Mouse (Mus musculus) right cerebral cortex, postnatal 14 days (tissue): Measurements from ENCODE around the gene Ntn4.

ENCODE experiments used
- DNase-seq: peaks from one replicate; pipeline ENCODE4 v3.0.0; 2022

The Ntn4 gene

DNA sequence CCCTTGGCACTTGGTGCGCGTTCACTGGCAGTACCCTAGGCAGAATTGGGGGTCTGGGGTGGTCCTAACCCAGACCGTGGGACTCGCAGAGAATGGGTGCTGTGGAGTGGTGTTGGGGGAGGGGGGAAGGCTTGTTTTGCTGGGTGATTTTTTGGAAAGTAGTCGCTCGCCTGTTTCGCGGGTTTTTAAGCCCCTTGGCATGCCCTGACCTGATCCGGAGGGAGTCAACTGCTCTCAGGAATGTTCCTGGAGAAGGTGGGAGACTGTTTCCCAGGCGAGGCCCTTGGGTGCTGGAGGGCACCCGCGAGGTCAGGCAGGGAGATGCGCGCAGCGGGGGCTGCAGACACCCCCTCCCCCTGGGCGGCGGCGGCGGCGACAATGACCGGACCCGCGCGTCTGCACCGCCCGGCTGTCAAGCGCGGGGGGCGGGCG, at the start of gene Ntn4:
Gene Ntn4 (plus strand): TSS at position 161 of the 432 bp plus-strand sequence.
- DNase-seq = no peak

- DNase-seq = peak; percentile 18
Observed at GRCm38 (mm10) chr10:93592456-93592855, 48.0 kb upstream of the Ntn4 start.

- peak; percentile 92 for DNase-seq
Observed at GRCm38 (mm10) chr10:93594022-93594482, 46.4 kb upstream of the Ntn4 start.

GRCm38 (mm10) chr10:93595831-93596230, 44.6 kb upstream of the Ntn4 start:
- DNase-seq = no peak

- DNase-seq = no peak
Observed at GRCm38 (mm10) chr10:93596641-93597040, 43.8 kb upstream of the Ntn4 start.

DNA sequence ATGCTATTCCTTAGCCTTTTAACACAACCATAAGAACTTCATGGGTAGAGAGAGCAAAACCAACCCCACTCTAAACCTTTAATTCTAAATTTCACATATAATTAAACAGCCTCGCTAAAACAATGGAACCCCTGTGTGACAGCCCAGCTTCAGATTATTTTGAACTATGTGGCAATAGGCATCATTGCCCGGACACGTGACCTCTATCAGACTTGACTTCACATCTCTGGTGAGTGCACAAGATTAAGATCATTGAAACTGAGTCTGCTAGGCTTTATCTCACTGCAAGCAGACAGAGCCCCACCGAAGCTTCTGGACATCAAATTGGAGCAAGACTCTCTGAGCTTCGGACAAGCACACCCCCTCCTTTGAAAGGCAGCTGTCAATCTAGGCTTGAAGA, 38.2 kb upstream of the Ntn4 start:
- no peak for DNase-seq

DNA sequence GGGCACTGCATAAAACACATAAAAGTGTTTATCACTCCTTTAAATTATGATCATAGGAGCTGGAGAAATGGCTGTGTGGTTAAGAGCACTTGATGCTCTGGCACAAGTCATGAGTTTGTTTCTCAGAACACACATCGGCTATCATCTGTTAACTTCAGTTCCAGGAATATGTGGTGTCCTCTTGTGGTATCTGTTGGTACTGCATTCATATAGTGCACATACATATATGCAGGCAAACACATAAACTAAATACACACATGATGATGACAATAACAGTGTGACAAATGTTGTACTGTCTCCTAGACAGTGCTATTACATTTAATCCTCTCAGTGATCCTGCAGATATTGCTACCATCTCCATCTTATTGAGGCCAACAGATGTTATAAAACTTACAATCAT, 37.2 kb upstream of the Ntn4 start:
- DNase-seq = no peak

- no peak for DNase-seq
Observed at GRCm38 (mm10) chr10:93606326-93606725, 34.2 kb upstream of the Ntn4 start.

DNA sequence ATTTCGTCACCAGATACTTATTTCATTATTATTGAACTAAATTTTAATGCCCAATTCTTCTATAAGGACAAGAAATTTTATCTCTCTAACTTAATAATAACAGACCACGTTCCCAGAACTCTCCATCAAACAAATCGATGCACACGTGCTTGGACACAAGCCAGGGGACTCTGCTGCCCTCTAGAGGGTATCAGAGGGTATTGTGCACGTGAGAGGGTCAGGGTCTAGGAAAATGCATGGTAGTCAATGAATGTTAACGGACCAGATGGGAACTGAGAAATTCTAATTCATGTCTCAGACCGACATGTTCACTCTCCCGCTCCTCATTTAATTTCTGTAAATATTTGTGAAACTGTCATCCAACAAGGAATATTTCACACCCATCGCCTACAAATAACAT, 32.4 kb upstream of the Ntn4 start:
- no peak for DNase-seq

DNA sequence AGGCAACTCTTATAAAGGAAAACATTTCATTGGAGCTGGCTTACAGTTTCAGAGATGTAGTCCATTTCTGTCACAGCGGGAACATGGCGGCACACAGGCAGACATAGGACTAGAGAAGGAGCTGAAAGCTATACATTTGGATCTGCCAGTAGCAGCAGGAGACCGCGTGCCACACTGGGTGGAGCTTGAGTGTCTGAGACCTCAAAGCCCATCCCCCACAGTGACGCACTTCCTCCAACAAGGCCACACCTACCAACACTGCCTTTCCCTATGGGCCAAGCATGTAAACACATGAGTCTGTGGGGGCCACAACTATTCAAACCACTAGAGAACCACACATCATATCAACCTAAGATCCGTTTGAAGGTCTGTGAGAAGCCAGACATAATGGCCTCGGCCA, 31.2 kb upstream of the Ntn4 start:
- DNase-seq = no peak

DNA sequence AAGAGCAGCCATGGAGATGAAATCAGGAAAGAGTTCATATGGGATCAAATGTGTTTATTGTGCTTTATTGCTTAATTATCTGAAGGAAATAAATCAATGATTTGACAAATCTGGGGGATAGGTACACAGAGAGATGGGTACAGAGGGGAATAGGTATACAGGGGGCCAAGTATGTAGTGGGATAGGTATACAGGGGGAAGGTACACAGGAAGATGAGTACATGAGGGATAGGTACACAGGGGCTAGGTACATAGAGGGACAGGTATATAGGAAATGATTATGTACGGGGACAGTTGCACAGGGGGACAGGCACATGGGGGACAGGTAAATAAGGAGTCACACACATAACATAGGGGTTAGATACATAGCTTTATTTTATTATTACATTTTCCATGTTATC, 29.6 kb upstream of the Ntn4 start:
- DNase-seq = no peak

GRCm38 (mm10) chr10:93611419-93612007, 29.0 kb upstream of the Ntn4 start:
- DNase-seq = no peak

DNA sequence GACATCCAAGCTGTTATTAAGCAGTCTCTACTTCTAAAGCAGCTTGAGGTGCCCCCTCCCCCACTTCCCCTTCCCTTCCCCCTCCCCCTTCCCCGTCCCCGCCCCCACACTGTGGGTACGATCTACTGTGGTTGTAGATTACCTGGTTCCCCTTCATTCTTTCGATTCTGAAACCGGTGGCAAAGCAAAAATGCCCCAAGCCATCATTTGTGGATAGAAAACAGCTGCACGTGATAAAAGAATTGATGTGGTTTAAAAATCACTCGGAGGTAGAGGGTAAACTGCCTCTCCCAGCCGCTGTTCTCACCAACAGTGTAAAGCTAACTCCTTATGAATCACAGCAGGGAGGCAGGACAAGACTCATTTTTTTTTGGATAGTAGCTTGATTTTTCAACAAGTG, 25.6 kb upstream of the Ntn4 start:
- DNase-seq = no peak

GRCm38 (mm10) chr10:93620438-93621179, 19.9 kb upstream of the Ntn4 start:
- DNase-seq = no peak

DNA sequence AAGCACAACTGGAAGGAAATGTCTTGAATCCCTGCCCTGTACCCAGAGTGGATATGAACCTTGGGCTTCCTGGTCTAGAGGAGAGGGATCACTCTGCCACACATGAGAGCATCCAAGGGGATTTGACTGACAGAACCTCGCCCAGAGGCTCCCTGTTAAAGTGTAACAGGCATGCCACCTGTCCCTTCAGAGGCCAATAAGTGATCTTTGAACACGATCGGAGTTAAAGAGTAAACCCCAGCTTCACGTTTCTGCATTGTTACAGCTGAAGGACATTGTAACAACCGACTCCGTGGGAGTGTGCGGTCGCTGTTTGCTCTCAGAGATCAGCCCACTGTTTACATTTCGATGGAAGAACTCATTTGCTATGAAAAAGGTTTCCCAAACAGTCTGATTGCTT, 16.8 kb upstream of the Ntn4 start:
- DNase-seq = no peak

DNA sequence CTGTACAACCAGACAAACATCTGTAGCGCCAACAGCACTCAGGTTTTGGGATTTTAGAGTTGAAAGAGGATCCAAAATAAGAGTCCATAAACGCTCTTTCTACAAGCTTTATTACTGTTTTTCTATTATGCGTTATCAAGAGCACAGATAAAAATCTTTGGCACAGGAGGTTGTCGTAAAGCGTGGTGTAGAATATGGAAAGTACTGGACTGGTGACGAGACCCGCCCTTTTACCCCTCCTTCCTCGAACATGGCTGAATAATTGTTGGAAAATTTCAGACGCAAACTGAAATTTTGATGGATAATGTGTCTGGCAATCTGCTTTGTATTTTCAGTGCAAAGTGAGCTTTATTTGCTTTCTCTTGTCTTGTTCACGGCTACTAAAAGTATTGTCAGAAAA, 16.3 kb upstream of the Ntn4 start:
- DNase-seq = no peak

DNA sequence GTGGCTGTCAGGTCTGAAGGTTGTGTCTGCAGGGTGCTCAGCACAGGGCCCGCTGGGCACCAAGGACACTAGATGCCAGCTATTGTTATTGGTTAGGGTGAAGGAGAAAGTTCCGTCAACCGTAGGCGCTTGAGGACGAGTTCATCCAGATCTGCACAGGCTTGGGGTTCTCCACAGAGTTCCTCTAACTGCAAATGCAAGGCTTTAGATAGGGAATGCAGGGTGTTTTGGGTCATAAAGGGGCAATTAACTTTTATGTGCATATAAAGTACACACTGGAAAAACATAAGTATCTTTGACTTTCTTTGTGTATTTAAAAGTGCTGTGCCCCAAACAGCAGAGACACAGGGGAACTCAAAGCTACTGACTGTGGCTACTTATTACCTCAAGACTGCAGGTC, 10.2 kb upstream of the Ntn4 start:
- no peak for DNase-seq

GRCm38 (mm10) chr10:93632086-93632485, 8.4 kb upstream of the Ntn4 start:
- no peak for DNase-seq

DNA sequence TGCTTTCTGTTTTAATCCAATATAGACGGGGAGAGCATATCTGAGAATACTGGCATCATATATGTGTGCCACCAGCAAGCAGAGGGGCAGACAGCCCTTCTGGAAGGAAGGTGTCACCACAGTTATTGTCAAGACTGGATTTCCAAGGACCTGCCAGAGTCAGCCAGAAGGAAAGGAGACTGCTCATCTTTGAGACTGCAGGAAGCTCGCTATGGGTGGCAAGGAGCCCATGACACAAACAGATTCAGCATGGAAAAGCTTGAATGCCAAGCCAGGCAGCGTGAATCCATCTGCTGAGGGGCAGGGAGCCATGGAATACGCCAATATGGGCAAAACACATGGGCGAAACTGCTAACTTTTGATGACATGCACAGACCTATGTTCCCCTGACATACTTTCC, 6.9 kb upstream of the Ntn4 start:
- peak; percentile 25 for DNase-seq

DNA sequence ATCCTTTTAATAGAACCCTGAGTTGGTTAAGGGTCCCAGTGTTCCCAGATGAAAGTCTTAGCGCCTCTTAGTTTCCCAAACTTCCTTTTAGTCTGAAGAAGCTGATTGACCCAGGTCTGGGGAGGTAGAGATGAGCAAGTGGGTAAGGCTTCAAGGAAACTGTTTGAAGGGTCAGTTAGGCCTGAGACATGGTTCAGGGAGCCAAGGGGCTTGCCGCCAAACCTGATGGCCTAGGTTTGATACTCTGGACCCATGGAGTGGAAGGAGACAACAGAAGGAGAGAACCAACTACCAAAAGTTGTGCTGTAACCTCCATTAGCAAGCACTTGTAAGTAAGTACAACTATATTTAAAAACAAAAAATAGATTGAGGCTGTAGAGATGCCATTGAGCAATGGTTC, 6.5 kb upstream of the Ntn4 start:
- DNase-seq = no peak

GRCm38 (mm10) chr10:93635941-93636340, 4.5 kb upstream of the Ntn4 start:
- no peak for DNase-seq

- DNase-seq = peak; percentile 13
Observed at GRCm38 (mm10) chr10:93640953-93641820, 706 bp downstream of the Ntn4 start.

- no peak for DNase-seq
Observed at GRCm38 (mm10) chr10:93641821-93642746, 1.6 kb downstream of the Ntn4 start.
